Mouse (Mus musculus) forebrain, embryonic 14.5 days (tissue): ENCODE results near the gene Pfn1. TPM values are rescaled to one million over a fixed set of nuclear protein-coding genes. Genes with fewer than 3 reads are reported as not detected.

Experiments
- ATAC-seq: fragments of 200-750 bp; cut with Nextera tagmentation; 2 replicates; pipeline ENCODE4 v1.8.0; 2017; ENCODE audit warnings: mild to moderate bottlenecking, moderate library complexity
- DNase-seq: peaks from one replicate; pipeline ENCODE4 v3.0.0-alpha.2; 2015; ENCODE audit warnings: low spot score
- H3K27ac ChIP-seq: fragments of 300-500 bp; sonication (generic); 2 replicates; pipeline ENCODE4 v1.5.1; 2014; ENCODE audit warnings: low read depth, mild to moderate bottlenecking, control low read depth, low read length, moderate library complexity
- H3K27me3 ChIP-seq: fragments of 300-500 bp; sonication (generic); replicated peaks from 2 replicates; pipeline ENCODE4 v1.6.1; 2014; ENCODE audit warnings: low read length, control low read depth, mixed read lengths; ENCODE audit not compliant: control insufficient read depth, insufficient read depth
- H3K36me3 ChIP-seq: fragments of 300-500 bp; sonication (generic); 2 replicates; pipeline ENCODE4 v1.6.1; 2014; ENCODE audit warnings: low read length, control low read depth; ENCODE audit not compliant: control insufficient read depth, insufficient read depth
- H3K4me1 ChIP-seq: fragments of 300-500 bp; sonication (generic); 2 replicates; pipeline ENCODE4 v1.6.1; 2014; ENCODE audit warnings: antibody characterized with exemption, low read length, control low read depth; ENCODE audit not compliant: control insufficient read depth, insufficient read depth
- H3K4me2 ChIP-seq: fragments of 300-500 bp; sonication (generic); 2 replicates; pipeline ENCODE4 v1.6.1; 2014; ENCODE audit warnings: mild to moderate bottlenecking, control low read depth, low read length
- H3K4me3 ChIP-seq: fragments of 300-500 bp; sonication (generic); 2 replicates; pipeline ENCODE4 v1.5.1; 2014; ENCODE audit warnings: low read depth, low read length, control low read depth
- H3K9ac ChIP-seq: fragments of 300-500 bp; sonication (generic); 2 replicates; pipeline ENCODE4 v1.6.1; 2014; ENCODE audit warnings: mild to moderate bottlenecking, low read length, control low read depth, moderate library complexity
- H3K9me3 ChIP-seq: fragments of 300-500 bp; sonication (generic); replicated peaks from 2 replicates; pipeline ENCODE4 v1.6.1; 2016; ENCODE audit warnings: low read length, control low read depth, mixed read lengths; ENCODE audit not compliant: control insufficient read depth
- WGBS: fragments of 180-500 bp; shearing (Covaris S2); extraction: QIAGEN DNeasy Blood & Tissue Kit; methylation state at CpG from one replicate; pipeline ENCODE4 v1.1.7; 2014; 5-methylcytosine and 5-hydroxymethylcytosine counted together
- polyA plus RNA-seq: library from polyadenylated mRNA; unstranded; fragments of >200 nt; fragmentation: Nextera tagmentation; extraction: Ambion mirVana; gene quantifications from 2 replicates; pipeline ENCODE4 v1.2.1, GENCODE M21; 2014

Gene Pfn1
- polyA plus RNA-seq, 1 experiment from 2014 or later, result 793 TPM

DNA sequence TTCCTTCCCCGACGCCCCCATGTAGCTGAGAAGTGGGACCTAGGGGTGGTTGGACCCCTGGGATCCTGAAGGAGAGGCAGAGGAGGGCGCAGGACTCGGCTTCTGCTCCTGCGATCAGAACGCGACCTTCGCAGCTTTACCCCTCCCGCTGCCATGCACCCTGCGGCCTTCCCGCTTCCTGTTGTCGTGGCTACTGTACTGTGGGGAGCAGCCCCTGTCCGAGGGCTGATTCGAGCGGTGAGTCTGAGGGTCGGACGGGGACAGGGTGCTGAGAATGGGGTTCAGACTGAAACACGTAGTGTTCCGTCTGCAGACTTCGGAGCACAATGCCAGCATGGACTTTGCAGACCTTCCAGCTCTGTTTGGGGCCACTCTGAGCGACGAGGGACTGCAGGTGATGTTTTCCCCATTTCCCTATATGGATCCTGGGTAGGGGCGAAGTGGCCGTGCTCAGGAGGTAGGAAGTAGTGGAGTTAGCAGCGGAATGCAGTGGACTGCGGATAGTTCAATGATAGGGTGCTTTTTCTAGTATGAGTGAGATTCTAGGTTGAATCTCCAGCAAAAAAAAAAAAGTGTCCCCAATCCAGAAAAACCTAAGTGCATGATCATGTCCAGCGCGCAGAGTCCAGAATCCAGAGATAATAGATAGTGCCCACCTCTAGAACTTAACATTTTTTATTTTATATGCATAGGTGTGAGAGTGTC, 6.6 kb downstream of the Pfn1 start:
- peak overlapping the region; percentile 90 for H3K27ac ChIP-seq
- H3K9ac ChIP-seq, result peak overlapping the region; percentile 74
- H3K27me3 ChIP-seq, result no peaks in the 10 kb centered on the region
- peak overlapping the region; percentile 99 for H3K4me2 ChIP-seq
- no peaks in the 10 kb centered on the region for H3K9me3 ChIP-seq
- DNase-seq, result no peak
- peaks cover 63% of the 10 kb centered on the region for H3K36me3 ChIP-seq
- peak; percentile 11 for ATAC-seq
- WGBS, result 5% methylated on average over 28 of the region's 28 CpGs
- H3K4me3 ChIP-seq, result peak overlapping the region; percentile 61
- H3K4me1 ChIP-seq, result peaks cover 27% of the 10 kb centered on the region

DNA sequence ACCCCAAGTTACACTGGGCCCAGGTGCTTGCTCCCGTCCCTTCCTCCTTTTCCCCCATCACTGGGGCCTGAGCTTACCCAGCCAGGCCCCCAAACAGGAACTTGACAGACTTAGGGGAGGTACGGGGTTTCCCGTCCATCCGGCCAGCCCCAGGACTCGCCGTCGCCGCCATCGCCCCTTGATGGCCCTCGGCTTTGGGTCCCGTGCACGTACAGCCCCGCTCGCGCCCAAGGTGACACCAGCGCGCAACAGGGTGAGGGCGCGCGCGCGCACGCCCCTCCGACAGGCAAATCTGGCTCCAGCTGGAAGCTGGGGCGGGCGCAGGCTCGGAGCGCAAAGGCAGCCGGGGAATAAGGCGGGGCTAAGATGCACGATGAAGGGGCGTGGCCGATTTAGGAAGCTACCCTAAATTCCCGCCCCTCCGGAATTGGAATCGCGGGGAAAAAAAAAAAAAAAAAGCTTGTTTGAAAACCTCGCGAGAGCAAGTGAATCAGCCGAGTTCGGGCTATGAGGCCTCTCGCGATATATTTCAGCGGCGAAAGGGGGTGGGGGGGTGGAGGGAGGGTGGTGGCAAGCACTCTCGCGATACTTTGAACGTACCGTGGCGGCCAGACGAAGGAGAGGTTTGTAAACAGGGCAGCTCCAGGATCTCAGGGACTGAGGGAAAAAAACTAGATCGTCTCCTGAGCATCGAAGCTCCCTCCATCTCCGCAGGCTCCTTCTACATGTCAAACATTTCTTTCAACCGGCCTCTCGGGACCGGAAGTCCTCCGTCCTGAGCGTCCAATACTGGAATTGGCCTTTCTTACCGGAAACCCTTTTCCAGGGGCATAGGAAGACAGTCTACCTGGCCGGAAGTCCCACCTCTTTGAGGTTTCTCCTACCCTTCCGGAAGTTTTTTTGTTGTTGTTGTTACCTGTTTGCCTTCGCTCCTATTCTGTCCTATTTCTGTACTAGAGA, 7.5 kb downstream of the Pfn1 start, which contains the start of the genes Rnf167 and Slc25a11:
Gene Rnf167 (plus strand): TSS at position 545 of the 960 bp plus-strand sequence.
Gene Slc25a11 (minus strand): TSS at position 789 of the 960 bp plus-strand sequence.
- under 1% methylated on average over 63 of the region's 63 CpGs for WGBS
- H3K9ac ChIP-seq, result peak within 1 kb of the TSS; percentile 88
- ATAC-seq, result peak; percentile 92
- no peaks in the 10 kb centered on the region for H3K9me3 ChIP-seq
- H3K4me3 ChIP-seq, result peak within 1 kb of the TSS; percentile 61
- H3K27me3 ChIP-seq, result no peaks in the 10 kb centered on the region
- peak within 1 kb of the TSS; percentile 99 for H3K4me2 ChIP-seq
- peak within 1 kb of the TSS; percentile 90 for H3K27ac ChIP-seq
- H3K36me3 ChIP-seq, result peaks cover 59% of the 10 kb centered on the region
- DNase-seq, result peak; percentile 100
- peaks cover 21% of the 10 kb centered on the region for H3K4me1 ChIP-seq

- WGBS, result 18% methylated on average over 3 of the region's 3 CpGs
- ATAC-seq (no peak), DNase-seq (no peak)
- Histone ChIP-seq H3K36me3 (peaks cover 52% of the 10 kb centered on the region), H3K4me1 (peaks cover 21% of the 10 kb centered on the region), H3K27ac (peak overlapping the region; percentile 79), H3K4me2 (peak overlapping the region; percentile 86), H3K27me3 (no peaks in the 10 kb centered on the region), H3K4me3 (peak overlapping the region; percentile 61), H3K9me3 (no peaks in the 10 kb centered on the region), H3K9ac (peak overlapping the region; percentile 88)
These were observed 8.2 kb downstream of the Pfn1 start for GRCm38 (mm10) chr11:70646259-70646555.

- Histone ChIP-seq H3K27me3 (no peaks in the 10 kb centered on the region), H3K4me1 (peaks cover 21% of the 10 kb centered on the region), H3K9me3 (no peaks in the 10 kb centered on the region), H3K9ac (peak overlapping the region; percentile 88), H3K27ac (no peak overlapping the region), H3K36me3 (peaks cover 46% of the 10 kb centered on the region), H3K4me3 (peak overlapping the region; percentile 61), H3K4me2 (peak overlapping the region; percentile 86)
- DNase-seq (no peak), ATAC-seq (no peak)
- WGBS, result 89% methylated on average over 12 of the region's 12 CpGs
These were observed 8.8 kb downstream of the Pfn1 start for GRCm38 (mm10) chr11:70645461-70646258.

DNA sequence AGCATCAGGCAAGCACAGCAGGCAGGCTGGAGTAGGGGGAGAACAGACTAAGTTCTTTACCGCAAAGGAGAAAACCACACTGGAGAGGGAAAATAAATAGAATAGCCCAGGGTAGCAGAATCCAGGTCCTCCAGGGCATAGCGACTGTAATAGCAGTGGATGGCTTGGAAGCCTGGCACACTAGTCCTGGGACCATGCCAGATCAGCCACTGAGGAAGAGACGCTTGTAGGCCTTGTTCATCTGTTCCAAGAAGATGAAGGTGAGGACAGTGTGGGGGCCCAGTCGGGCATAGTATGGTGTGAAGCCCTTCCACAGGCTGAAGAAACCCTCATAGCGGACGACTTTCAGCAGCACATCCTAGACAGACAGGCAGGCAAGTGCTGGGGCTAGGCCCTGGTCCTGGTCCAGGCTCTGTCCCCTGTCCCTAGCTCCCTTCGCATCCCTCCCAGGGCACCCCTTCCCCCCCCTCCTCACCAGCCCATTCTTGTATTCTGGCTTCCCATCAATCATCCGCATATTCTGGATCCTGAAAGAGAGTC, 9.8 kb downstream of the Pfn1 start:
- Histone ChIP-seq H3K27ac (no peak overlapping the region), H3K4me1 (peaks cover 21% of the 10 kb centered on the region), H3K4me2 (no peak overlapping the region), H3K27me3 (no peaks in the 10 kb centered on the region), H3K36me3 (peaks cover 36% of the 10 kb centered on the region), H3K4me3 (no peak overlapping the region), H3K9ac (no peak overlapping the region), H3K9me3 (no peaks in the 10 kb centered on the region)
- WGBS, result 94% methylated on average over 8 of the region's 8 CpGs
- ATAC-seq, result no peak
- no peak for DNase-seq

- Histone ChIP-seq H3K27me3 (no peaks in the 10 kb centered on the region), H3K27ac (no peak overlapping the region), H3K36me3 (peaks cover 21% of the 10 kb centered on the region), H3K4me1 (peaks cover 12% of the 10 kb centered on the region), H3K4me2 (no peak overlapping the region), H3K9me3 (no peaks in the 10 kb centered on the region), H3K9ac (no peak overlapping the region), H3K4me3 (no peak overlapping the region)
- ATAC-seq (no peak), DNase-seq (no peak)
- WGBS, result 94% methylated on average over 6 of the region's 6 CpGs
These were observed 11.4 kb downstream of the Pfn1 start for GRCm38 (mm10) chr11:70643051-70643450.

GRCm38 (mm10) chr11:70641241-70641640, 13.2 kb downstream of the Pfn1 start:
- ATAC-seq, result no peak
- no peak overlapping the region for H3K27ac ChIP-seq

GRCm38 (mm10) chr11:70639976-70640375, 14.5 kb downstream of the Pfn1 start:
- no peak overlapping the region for H3K4me3 ChIP-seq
- no peak overlapping the region for H3K4me2 ChIP-seq
- peaks cover 15% of the 10 kb centered on the region for H3K36me3 ChIP-seq
- H3K4me1 ChIP-seq, result no peaks in the 10 kb centered on the region
- H3K27me3 ChIP-seq, result no peaks in the 10 kb centered on the region
- no peak overlapping the region for H3K27ac ChIP-seq
- H3K9ac ChIP-seq, result no peak overlapping the region
- ATAC-seq (no peak), DNase-seq (no peak)
- 88% methylated on average over 8 of the region's 8 CpGs for WGBS
- H3K9me3 ChIP-seq, result no peaks in the 10 kb centered on the region

More at GRCm38 (mm10) chr11:70641241-70641640, 13.2 kb downstream of the Pfn1 start:
- Histone ChIP-seq H3K36me3 (peaks cover 21% of the 10 kb centered on the region), H3K9ac (no peak overlapping the region), H3K4me1 (peaks cover 7% of the 10 kb centered on the region), H3K4me3 (no peak overlapping the region), H3K27me3 (no peaks in the 10 kb centered on the region), H3K4me2 (no peak overlapping the region), H3K9me3 (no peaks in the 10 kb centered on the region)
- WGBS, result 90% methylated on average over 7 of the region's 7 CpGs
- DNase-seq, result no peak
